Mouse (Mus musculus) myocyte (in vitro differentiated cells): ENCODE results near the gene Tnrc6c. TPM values are rescaled to one million over a fixed set of nuclear protein-coding genes. Genes with fewer than 3 reads are reported as not detected.

Experiments
- H3K27me3 ChIP-seq: one replicate; pipeline ENCODE4 v1.6.1; 2011; ENCODE audit not compliant: control insufficient read depth, insufficient read depth, insufficient read length
- H3K36me3 ChIP-seq: one replicate; pipeline ENCODE4 v1.6.1; 2011; ENCODE audit not compliant: control insufficient read depth, insufficient read depth
- H3K4me2 ChIP-seq: one replicate; pipeline ENCODE4 v1.6.1; 2011; ENCODE audit warnings: low read depth, control low read depth
- H3K4me3 ChIP-seq: one replicate; pipeline ENCODE4 v1.5.1; 2011; ENCODE audit warnings: mild to moderate bottlenecking, control low read depth, moderate library complexity
- H3K79me2 ChIP-seq: one replicate; pipeline ENCODE4 v1.6.1; 2011; ENCODE audit not compliant: control insufficient read depth, insufficient read depth
- H3ac ChIP-seq: one replicate; pipeline ENCODE4 v1.6.1; 2011; ENCODE audit not compliant: control insufficient read depth, insufficient read length
- CEBPB ChIP-seq: IDR thresholded peaks from 2 replicates; pipeline ENCODE4 v1.6.1; 2011; ENCODE audit warnings: mild to moderate bottlenecking, moderate library complexity; ENCODE audit not compliant: poor library complexity, insufficient read depth, severe bottlenecking
- E2F4 ChIP-seq: IDR thresholded peaks from one replicate; pipeline ENCODE4 v1.6.1; 2011; ENCODE audit warnings: mild to moderate bottlenecking, control low read depth, moderate library complexity; ENCODE audit not compliant: insufficient read depth
- MAX ChIP-seq: IDR thresholded peaks from one replicate; pipeline ENCODE4 v1.6.1; 2011; ENCODE audit warnings: low read depth, mild to moderate bottlenecking, control low read depth
- MYOD1 ChIP-seq, 3 experiments: IDR thresholded peaks; one replicate each; pipeline ENCODE4 v1.6.1; 2011; ENCODE audit warnings: control low read depth in 2 of 3, low read depth in 2 of 3, mild to moderate bottlenecking in 2 of 3, moderate library complexity in 1 of 3; ENCODE audit not compliant: insufficient read length in 2 of 3, control insufficient read depth in 1 of 3
- MYOG ChIP-seq, 3 experiments: IDR thresholded peaks; one replicate each; pipeline ENCODE4 v1.6.1; 2011; ENCODE audit warnings: control low read depth in 2 of 3, low read depth in 2 of 3, mild to moderate bottlenecking in 2 of 3; ENCODE audit not compliant: insufficient read length in 2 of 3, control insufficient read depth in 1 of 3, insufficient read depth in 1 of 3
- POLR2A ChIP-seq: IDR thresholded peaks from one replicate; pipeline ENCODE4 v1.6.1; 2011; ENCODE audit warnings: low read depth, mild to moderate bottlenecking, control low read depth, moderate library complexity; ENCODE audit not compliant: insufficient read length
- POLR2AphosphoS2 ChIP-seq: IDR thresholded peaks from one replicate; pipeline ENCODE4 v1.6.1; 2011; ENCODE audit warnings: low read depth, control low read depth; ENCODE audit not compliant: insufficient read length
- REST ChIP-seq: IDR thresholded peaks from one replicate; pipeline ENCODE4 v1.6.1; 2011; ENCODE audit warnings: mild to moderate bottlenecking, control low read depth, moderate library complexity; ENCODE audit not compliant: insufficient read depth, insufficient read length
- SRF ChIP-seq: IDR thresholded peaks from one replicate; pipeline ENCODE4 v1.6.1; 2011; ENCODE audit warnings: low read depth; ENCODE audit not compliant: control insufficient read depth, insufficient read length
- TCF12 ChIP-seq: IDR thresholded peaks from one replicate; pipeline ENCODE4 v1.6.1; 2011; ENCODE audit warnings: mild to moderate bottlenecking, control low read depth; ENCODE audit not compliant: poor library complexity, insufficient read depth, severe bottlenecking
- TCF3 ChIP-seq: IDR thresholded peaks from one replicate; pipeline ENCODE4 v1.6.1; 2011; ENCODE audit warnings: low read depth, control low read depth; ENCODE audit not compliant: insufficient read length
- USF1 ChIP-seq: IDR thresholded peaks from one replicate; pipeline ENCODE4 v1.6.1; 2011; ENCODE audit warnings: low read depth, mild to moderate bottlenecking, control low read depth, moderate library complexity
- polyA plus RNA-seq: library from polyadenylated mRNA; unstranded; fragments of >200 nt; fragmentation: generic; extraction: Trizol; gene quantifications from one replicate; pipeline ENCODE4 v1.2.1, GENCODE M21; 2012; ENCODE audit warnings: missing spikeins

Gene Tnrc6c
- polyA plus RNA-seq, 1 experiment: 7.4 TPM

- peak; percentile 42 for TF ChIP-seq REST
- no peak for TF ChIP-seq E2F4
- H3K4me3 ChIP-seq: no peak overlapping the region
- no peak overlapping the region for H3ac ChIP-seq
- H3K79me2 ChIP-seq: no peaks in the 10 kb centered on the region
- no peaks in the 10 kb centered on the region for H3K27me3 ChIP-seq
- H3K36me3 ChIP-seq: no peaks in the 10 kb centered on the region
- H3K4me2 ChIP-seq: no peak overlapping the region
Observed at GRCm38 (mm10) chr11:117626557-117626956, 27.5 kb upstream of the Tnrc6c start.

GRCm38 (mm10) chr11:117627060-117627562, 27.0 kb upstream of the Tnrc6c start:
- H3K4me3 ChIP-seq: no peak overlapping the region
- H3K79me2 ChIP-seq: no peaks in the 10 kb centered on the region
- H3K4me2 ChIP-seq: no peak overlapping the region
- no peaks in the 10 kb centered on the region for H3K27me3 ChIP-seq
- no peak overlapping the region for H3ac ChIP-seq
- no peaks in the 10 kb centered on the region for H3K36me3 ChIP-seq
- no peak for TF ChIP-seq CEBPB
- peak in 1 of 3 experiments; percentile 11 for TF ChIP-seq MYOD1 (IDR thresholded peaks at IDR 0.05; ENCODE audit: control insufficient read depth in 1 of 3, insufficient read length in 2 of 3, low read depth in 2 of 3)
- no peak for TF ChIP-seq USF1
- TF ChIP-seq TCF3: no peak
- no peak for TF ChIP-seq MAX

GRCm38 (mm10) chr11:117627746-117628311, 26.3 kb upstream of the Tnrc6c start:
- Histone ChIP-seq H3K79me2 (no peaks in the 10 kb centered on the region), H3K4me3 (no peak overlapping the region), H3K27me3 (no peaks in the 10 kb centered on the region), H3K4me2 (no peak overlapping the region), H3ac (no peak overlapping the region), H3K36me3 (no peaks in the 10 kb centered on the region)
- TF ChIP-seq MYOG (IDR thresholded peaks at IDR 0.05; ENCODE audit: control insufficient read depth in 1 of 3, insufficient read depth in 1 of 3, insufficient read length in 2 of 3, low read depth in 2 of 3) (no peak), REST (no peak), CEBPB (no peak), USF1 (no peak), E2F4 (no peak), TCF12 (no peak), MYOD1 (IDR thresholded peaks at IDR 0.05; ENCODE audit: control insufficient read depth in 1 of 3, insufficient read length in 2 of 3, low read depth in 2 of 3) (no peak), MAX (no peak)

GRCm38 (mm10) chr11:117628312-117628779, 25.7 kb upstream of the Tnrc6c start:
- Histone ChIP-seq H3K79me2 (no peaks in the 10 kb centered on the region), H3K36me3 (no peaks in the 10 kb centered on the region), H3ac (no peak overlapping the region), H3K4me3 (no peak overlapping the region), H3K4me2 (no peak overlapping the region), H3K27me3 (no peaks in the 10 kb centered on the region)
- TF ChIP-seq E2F4 (no peak), MYOD1 (IDR thresholded peaks at IDR 0.05; ENCODE audit: control insufficient read depth in 1 of 3, insufficient read length in 2 of 3, low read depth in 2 of 3) (no peak), SRF (no peak), TCF12 (no peak), POLR2A (no peak), REST (no peak)

GRCm38 (mm10) chr11:117629865-117630264, 24.2 kb upstream of the Tnrc6c start:
- no peak overlapping the region for H3K4me3 ChIP-seq
- TF ChIP-seq TCF3: no peak
- no peak for TF ChIP-seq CEBPB
- TF ChIP-seq REST: no peak
- TF ChIP-seq MYOD1 (IDR thresholded peaks at IDR 0.05; ENCODE audit: control insufficient read depth in 1 of 3, insufficient read length in 2 of 3, low read depth in 2 of 3): no peak
- TF ChIP-seq POLR2A: no peak
- TF ChIP-seq MYOG (IDR thresholded peaks at IDR 0.05; ENCODE audit: control insufficient read depth in 1 of 3, insufficient read depth in 1 of 3, insufficient read length in 2 of 3, low read depth in 2 of 3): no peak
- no peak for TF ChIP-seq TCF12
- no peak for TF ChIP-seq MAX
- no peak for TF ChIP-seq SRF
- no peak for TF ChIP-seq POLR2AphosphoS2
- no peak for TF ChIP-seq E2F4
- no peaks in the 10 kb centered on the region for H3K79me2 ChIP-seq
- H3K36me3 ChIP-seq: no peaks in the 10 kb centered on the region
- no peak overlapping the region for H3K4me2 ChIP-seq
- no peak overlapping the region for H3ac ChIP-seq
- H3K27me3 ChIP-seq: no peaks in the 10 kb centered on the region
